Mouse (Mus musculus): ENCODE data around the gene Wdr53.
"Not testable (repeated sequence)": the region's sequence is repeated elsewhere in the genome, so short reads cannot be mapped to it uniquely, and the experiment has no call there.

The Wdr53 gene

GRCm38 (mm10) chr16:32278396-32278795, 31.4 kb downstream of the Wdr53 start:
- DNase-seq (ENCODE audit: low spot score) = no peak

- no peak for DNase-seq (ENCODE audit: low spot score)
Observed at GRCm38 (mm10) chr16:32280211-32280610, 33.2 kb downstream of the Wdr53 start.

- DNase-seq (ENCODE audit: low spot score) = no peak
Observed at GRCm38 (mm10) chr16:32282608-32283007, 35.6 kb downstream of the Wdr53 start.

GRCm38 (mm10) chr16:32291821-32292220, 44.8 kb downstream of the Wdr53 start:
- DNase-seq (ENCODE audit: low spot score) = no peak

GRCm38 (mm10) chr16:32299617-32300016, 52.6 kb downstream of the Wdr53 start:
- not testable (repeated sequence) for DNase-seq (ENCODE audit: low spot score)

GRCm38 (mm10) chr16:32303046-32303445, 56.0 kb downstream of the Wdr53 start:
- no peak for DNase-seq (ENCODE audit: low spot score)

GRCm38 (mm10) chr16:32303886-32304285, 56.9 kb downstream of the Wdr53 start:
- DNase-seq (ENCODE audit: low spot score) = no peak

All from left cerebral cortex, adult 11 months (tissue).